Mouse (Mus musculus) hindbrain, embryonic 11.5 days (tissue): ENCODE results near the gene Rangrf. TPM values are rescaled to one million over a fixed set of nuclear protein-coding genes. Genes with fewer than 3 reads are reported as not detected.
"Not testable (repeated sequence)": the region's sequence is repeated elsewhere in the genome, so short reads cannot be mapped to it uniquely, and the experiment has no call there.

Source experiments
- ATAC-seq: fragments of 200-750 bp; cut with Nextera tagmentation; 2 replicates; pipeline ENCODE4 v1.8.0; 2017; ENCODE audit warnings: mild to moderate bottlenecking, moderate TSS enrichment, moderate library complexity; ENCODE audit not compliant: low FRiP score
- DNase-seq: peaks from one replicate; pipeline ENCODE4 v3.0.0-alpha.2; 2015; ENCODE audit warnings: low spot score
- H3K27ac ChIP-seq: fragments of 300-500 bp; sonication (generic); 2 replicates; pipeline ENCODE4 v1.5.1; 2014; ENCODE audit warnings: mild to moderate bottlenecking, low read depth, low read length
- H3K27me3 ChIP-seq: fragments of 300-500 bp; sonication (generic); 2 replicates; pipeline ENCODE4 v1.6.1; 2014; ENCODE audit warnings: mild to moderate bottlenecking, low read length, moderate library complexity, mixed read lengths; ENCODE audit not compliant: control insufficient read depth, insufficient read depth
- H3K36me3 ChIP-seq: fragments of 300-500 bp; sonication (generic); 2 replicates; pipeline ENCODE4 v1.6.1; 2014; ENCODE audit warnings: mild to moderate bottlenecking, low read length, moderate library complexity, mixed read lengths; ENCODE audit not compliant: control insufficient read depth, insufficient read depth
- H3K4me1 ChIP-seq: fragments of 300-500 bp; sonication (generic); replicated peaks from 2 replicates; pipeline ENCODE4 v1.6.1; 2014; ENCODE audit warnings: low read length, mixed read lengths; ENCODE audit not compliant: control insufficient read depth, insufficient read depth
- H3K4me2 ChIP-seq: fragments of 300-500 bp; sonication (generic); replicated peaks from 2 replicates; pipeline ENCODE4 v1.6.1; 2014; ENCODE audit warnings: mild to moderate bottlenecking, low read depth, low read length
- H3K4me3 ChIP-seq: fragments of 300-500 bp; sonication (generic); 2 replicates; pipeline ENCODE4 v1.5.1; 2014; ENCODE audit warnings: low read depth, low read length
- H3K9ac ChIP-seq: fragments of 300-500 bp; sonication (generic); 2 replicates; pipeline ENCODE4 v1.6.1; 2014; ENCODE audit warnings: low read depth, low read length
- H3K9me3 ChIP-seq: fragments of 300-500 bp; sonication (generic); 2 replicates; pipeline ENCODE4 v1.6.1; 2016; ENCODE audit warnings: low read length; ENCODE audit not compliant: control insufficient read depth
- WGBS: fragments of 180-500 bp; shearing (Covaris S2); extraction: QIAGEN DNeasy Blood & Tissue Kit; methylation state at CpG from one replicate; pipeline ENCODE4 v1.1.7; 2014; 5-methylcytosine and 5-hydroxymethylcytosine counted together
- polyA plus RNA-seq: library from polyadenylated mRNA; unstranded; fragments of >200 nt; fragmentation: Nextera tagmentation; extraction: Ambion mirVana; gene quantifications from 2 replicates; pipeline ENCODE4 v1.2.1, GENCODE M21; 2014

Rangrf gene
- polyA plus RNA-seq, 1 experiment from 2014 or later = 56.0 TPM

- Histone ChIP-seq H3K27me3 (peaks cover 7% of the 10 kb centered on the region), H3K9me3 (no peaks in the 10 kb centered on the region), H3K4me1 (no peaks in the 10 kb centered on the region), H3K9ac (no peak overlapping the region), H3K27ac (no peak overlapping the region), H3K4me3 (no peak overlapping the region), H3K4me2 (no peak overlapping the region), H3K36me3 (no peaks in the 10 kb centered on the region)
- DNase-seq = no peak
- WGBS = 84% methylated on average over 2 of the region's 2 CpGs
- no peak for ATAC-seq
These were observed 29.7 kb downstream of the Rangrf start for GRCm38 (mm10) chr11:68945245-68945644.

- H3K36me3 ChIP-seq = no peaks in the 10 kb centered on the region
- WGBS = 87% methylated on average over 8 of the region's 8 CpGs
- no peaks in the 10 kb centered on the region for H3K4me1 ChIP-seq
- no peak for DNase-seq
- no peak overlapping the region for H3K4me2 ChIP-seq
- H3K9me3 ChIP-seq = no peaks in the 10 kb centered on the region
- no peak overlapping the region for H3K4me3 ChIP-seq
- no peak overlapping the region for H3K9ac ChIP-seq
- no peak overlapping the region for H3K27ac ChIP-seq
- no peak for ATAC-seq
- H3K27me3 ChIP-seq = peaks cover 6% of the 10 kb centered on the region
These were observed 32.3 kb downstream of the Rangrf start for GRCm38 (mm10) chr11:68942731-68943130.

GRCm38 (mm10) chr11:68940516-68940915 lies 34.5 kb downstream of the Rangrf start:
- Histone ChIP-seq H3K9me3 (no peaks in the 10 kb centered on the region), H3K9ac (peak overlapping the region; percentile 61; the same call in 1 of the 2 replicates), H3K27me3 (no peaks in the 10 kb centered on the region), H3K36me3 (no peaks in the 10 kb centered on the region), H3K4me3 (peak overlapping the region; percentile 39), H3K4me2 (peak overlapping the region; percentile 54), H3K27ac (no peak overlapping the region), H3K4me1 (no peaks in the 10 kb centered on the region)
- no peak for DNase-seq
- ATAC-seq = no peak
- 70% methylated on average over 4 of the region's 4 CpGs for WGBS

- H3K36me3 ChIP-seq = no peaks in the 10 kb centered on the region
- DNase-seq = peak; percentile 86
- H3K4me1 ChIP-seq = no peaks in the 10 kb centered on the region
- peak overlapping the region; percentile 44; the same call in 1 of the 2 replicates for H3K27ac ChIP-seq
- 4% methylated on average over 16 of the region's 16 CpGs for WGBS
- peak overlapping the region; percentile 61 for H3K9ac ChIP-seq
- H3K4me3 ChIP-seq = peak overlapping the region; percentile 39
- H3K9me3 ChIP-seq = no peaks in the 10 kb centered on the region
- no peaks in the 10 kb centered on the region for H3K27me3 ChIP-seq
- ATAC-seq = peak; percentile 99
- peak overlapping the region; percentile 54 for H3K4me2 ChIP-seq
These were observed 35.3 kb downstream of the Rangrf start for GRCm38 (mm10) chr11:68939451-68940304.

- 94% methylated on average over 4 of the region's 4 CpGs for WGBS
- H3K27ac ChIP-seq, H3K4me1 ChIP-seq, H3K4me3 ChIP-seq, H3K4me2 ChIP-seq, H3K9me3 ChIP-seq, DNase-seq, H3K9ac ChIP-seq, H3K36me3 ChIP-seq, ATAC-seq, H3K27me3 ChIP-seq: not testable (repeated sequence)
These were observed 38.0 kb downstream of the Rangrf start for GRCm38 (mm10) chr11:68936951-68937350.

- Histone ChIP-seq H3K4me1 (no peaks in the 10 kb centered on the region), H3K27me3 (no peaks in the 10 kb centered on the region), H3K27ac (no peak overlapping the region), H3K9me3 (no peaks in the 10 kb centered on the region), H3K36me3 (no peaks in the 10 kb centered on the region), H3K9ac (no peak overlapping the region), H3K4me3 (no peak overlapping the region), H3K4me2 (no peak overlapping the region)
- ATAC-seq (no peak), DNase-seq (no peak)
- 66% methylated on average over 5 of the region's 5 CpGs for WGBS
These were observed 41.0 kb downstream of the Rangrf start for GRCm38 (mm10) chr11:68933885-68934507.

GRCm38 (mm10) chr11:68929947-68930346 lies 45.0 kb downstream of the Rangrf start:
- ATAC-seq = no peak
- Histone ChIP-seq H3K4me2 (no peak overlapping the region), H3K4me3 (no peak overlapping the region), H3K9ac (no peak overlapping the region), H3K9me3 (no peaks in the 10 kb centered on the region), H3K27me3 (no peaks in the 10 kb centered on the region), H3K4me1 (no peaks in the 10 kb centered on the region), H3K36me3 (no peaks in the 10 kb centered on the region), H3K27ac (no peak overlapping the region)
- WGBS = 86% methylated on average over 6 of the region's 6 CpGs
- DNase-seq = no peak

GRCm38 (mm10) chr11:68926981-68927380 lies 48.0 kb downstream of the Rangrf start, which contains the start of gene Odf4:
Odf4 (minus strand) TSS chr11:68927081.
- Histone ChIP-seq H3K4me3 (no peak within 1 kb of the TSS), H3K4me2 (no peak within 1 kb of the TSS), H3K36me3 (no peaks in the 10 kb centered on the region), H3K4me1 (no peaks in the 10 kb centered on the region), H3K9me3 (no peaks in the 10 kb centered on the region), H3K9ac (no peak within 1 kb of the TSS), H3K27ac (no peak within 1 kb of the TSS), H3K27me3 (no peaks in the 10 kb centered on the region)
- ATAC-seq (no peak), DNase-seq (no peak)
- WGBS = 76% methylated on average over 3 of the region's 3 CpGs
